Mouse (Mus musculus): Measurements from ENCODE around the gene Rap2b. TPM values are rescaled to one million over a fixed set of nuclear protein-coding genes. Genes with fewer than 3 reads are reported as not detected.

The Rap2b gene
- total RNA-seq (2021) = 10 to 100 TPM; 41.9 to 44.7 TPM
- long read RNA-seq, full-length matches to known transcripts = 47 of 48 reads
- long read RNA-seq, partial matches to known transcripts = 0 of 48 reads
- long read RNA-seq, other reads (novel, unspliced or antisense) = 1 of 48 reads

- DNase-seq (ENCODE audit: low spot score in 2 of 2) = no peak
Observed at GRCm38 (mm10) chr3:61361338-61361737, at the start of gene Rap2b. Gene Rap2b, plus strand, starts transcription at chr3:61361638.

- no peak for DNase-seq (ENCODE audit: low spot score in 2 of 2)
Observed at GRCm38 (mm10) chr3:61315002-61315401, 46.4 kb upstream of the Rap2b start.

GRCm38 (mm10) chr3:61320031-61320430 is 41.4 kb upstream of the Rap2b start:
- DNase-seq (ENCODE audit: low spot score in 2 of 2) = peak; percentile 56 to 80

- DNase-seq (ENCODE audit: low spot score in 2 of 2) = no peak
Observed at GRCm38 (mm10) chr3:61321632-61322031, 39.8 kb upstream of the Rap2b start.

- DNase-seq (ENCODE audit: low spot score in 2 of 2) = no peak
Observed at GRCm38 (mm10) chr3:61336205-61336604, 25.2 kb upstream of the Rap2b start.

- no peak for DNase-seq (ENCODE audit: low spot score in 2 of 2)
Observed at GRCm38 (mm10) chr3:61337230-61337629, 24.2 kb upstream of the Rap2b start.

GRCm38 (mm10) chr3:61340321-61340720 is 21.1 kb upstream of the Rap2b start:
- no peak for DNase-seq (ENCODE audit: low spot score in 2 of 2)

- DNase-seq (ENCODE audit: low spot score in 2 of 2) = no peak
Observed at GRCm38 (mm10) chr3:61344031-61344430, 17.4 kb upstream of the Rap2b start.

- DNase-seq (ENCODE audit: low spot score in 2 of 2) = no peak
Observed at GRCm38 (mm10) chr3:61345636-61346035, 15.8 kb upstream of the Rap2b start.

GRCm38 (mm10) chr3:61348036-61348614 is 13.3 kb upstream of the Rap2b start:
- DNase-seq (ENCODE audit: low spot score in 2 of 2) = peak in 1 of 2 experiments; percentile 30

- no peak for DNase-seq (ENCODE audit: low spot score in 2 of 2)
Observed at GRCm38 (mm10) chr3:61349433-61349832, 12.0 kb upstream of the Rap2b start.

GRCm38 (mm10) chr3:61355464-61355863 is 6.0 kb upstream of the Rap2b start:
- DNase-seq (ENCODE audit: low spot score in 2 of 2) = no peak

- DNase-seq (ENCODE audit: low spot score in 2 of 2) = no peak
Observed at GRCm38 (mm10) chr3:61358107-61358506, 3.3 kb upstream of the Rap2b start.

- DNase-seq (ENCODE audit: low spot score in 2 of 2) = no peak
Observed at GRCm38 (mm10) chr3:61358756-61359293, 2.6 kb upstream of the Rap2b start.

GRCm38 (mm10) chr3:61362821-61363160 is 1.4 kb downstream of the Rap2b start:
- DNase-seq (ENCODE audit: low spot score in 2 of 2) = no peak

- DNase-seq (ENCODE audit: low spot score in 2 of 2) = peak; percentile 93 to 97
Observed at GRCm38 (mm10) chr3:61363161-61363988, 1.9 kb downstream of the Rap2b start.

GRCm38 (mm10) chr3:61363989-61364660 is 2.7 kb downstream of the Rap2b start:
- DNase-seq (ENCODE audit: low spot score in 2 of 2) = peak; percentile 95 to 96

GRCm38 (mm10) chr3:61364661-61364977 is 3.2 kb downstream of the Rap2b start:
- no peak for DNase-seq (ENCODE audit: low spot score in 2 of 2)

GRCm38 (mm10) chr3:61364978-61365778 is 3.7 kb downstream of the Rap2b start:
- DNase-seq (ENCODE audit: low spot score in 2 of 2) = peak; percentile 24 to 71

GRCm38 (mm10) chr3:61365779-61366373 is 4.4 kb downstream of the Rap2b start, which contains the start of gene B430305J03Rik:
Gene B430305J03Rik, minus strand, starts transcription at chr3:61365951.
- peak in 1 of 2 experiments; percentile 40 for DNase-seq (ENCODE audit: low spot score in 2 of 2)
